Comparison of ENCODE assay signal across 8 mouse cellular contexts in the genomic region with DNA sequence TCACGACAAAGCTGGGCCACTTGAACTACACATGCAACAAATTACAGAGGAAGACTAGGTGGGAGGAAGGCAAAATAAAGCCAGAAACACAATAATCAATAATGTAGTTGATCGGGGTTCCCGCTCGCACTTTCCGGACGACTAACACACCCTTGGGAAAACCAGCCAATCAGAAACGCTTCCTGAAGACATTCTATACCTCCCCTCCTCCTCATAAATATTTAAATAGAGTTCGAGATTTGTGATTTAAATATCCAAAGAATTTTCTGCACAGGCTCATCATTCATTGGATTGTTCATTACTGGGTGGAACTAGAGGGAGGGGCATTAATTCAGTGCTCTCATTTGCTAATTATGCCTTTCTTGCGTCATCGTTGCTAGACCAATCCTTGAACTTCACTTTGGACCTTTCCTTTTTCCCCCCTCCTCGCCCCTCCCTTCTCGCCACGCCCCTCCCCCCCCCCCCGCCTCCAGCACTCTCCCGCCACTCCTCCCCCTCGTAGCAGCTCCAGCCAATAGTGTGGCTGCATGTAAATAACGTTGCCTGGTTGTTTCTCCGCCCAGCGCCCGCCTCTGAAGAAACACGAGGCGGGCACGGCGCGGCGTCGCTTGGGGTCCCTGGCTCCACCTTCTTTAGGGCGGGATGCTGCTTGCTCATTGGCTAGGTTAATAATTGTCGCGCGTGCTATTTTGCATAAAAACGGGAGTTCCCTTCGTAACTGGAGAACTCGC.
DNase-seq lines count a peak whose midpoint lies in the region; ATAC-seq and TF ChIP-seq lines count a peak whose summit lies in the region.

No protein-coding gene starts in this region.

- H3K36me3 ChIP-seq in C2C12 (ENCODE audit: control insufficient read depth, insufficient read depth) = no peaks in the 10 kb centered on the region
- H3K36me3 ChIP-seq in erythroblast, embryonic 14.5 days (ENCODE audit: control insufficient read depth) = no peaks in the 10 kb centered on the region
- no peaks in the 10 kb centered on the region for H3K36me3 ChIP-seq in heart, embryonic 14.5 days (ENCODE audit: control insufficient read depth, insufficient read depth, low read length)
- H3K36me3 ChIP-seq in kidney, embryonic 16.5 days (ENCODE audit: insufficient read depth, low read length) = no peaks in the 10 kb centered on the region
- no peaks in the 10 kb centered on the region for H3K36me3 ChIP-seq in macrophage (ENCODE audit: inconsistent target)

- H3K4me3 ChIP-seq in C2C12 (ENCODE audit: insufficient read depth, poor library complexity, severe bottlenecking) (peak overlapping the region; percentile 43), macrophage (ENCODE audit: inconsistent target) (peak overlapping the region; percentile 47)
- H3K4me3 ChIP-seq in erythroblast, embryonic 14.5 days (replicated peaks) = peak overlapping the region; percentile 59
- H3K4me3 ChIP-seq in heart, embryonic 14.5 days (ENCODE audit: control insufficient read depth in 1 of 2, insufficient read depth in 1 of 2, low read depth in 1 of 2, low read length in 2 of 2) = peak overlapping the region; percentile 26 to 41
- peak overlapping the region; percentile 47 for H3K4me3 ChIP-seq in kidney, embryonic 16.5 days (ENCODE audit: low read length)

- H3K27ac ChIP-seq in heart, embryonic 14.5 days (replicated peaks in 1 of 2; ENCODE audit: control insufficient read depth in 1 of 2, insufficient read depth in 1 of 2, low read depth in 2 of 2, low read length in 2 of 2) = no peak overlapping the region
- no peak overlapping the region for H3K27ac ChIP-seq in kidney, embryonic 16.5 days (ENCODE audit: low read length)
- no peak overlapping the region for H3K27ac ChIP-seq in macrophage

- H3K79me2 ChIP-seq in C2C12 (ENCODE audit: control insufficient read depth, insufficient read depth) (no peaks in the 10 kb centered on the region), macrophage (ENCODE audit: inconsistent target) (no peaks in the 10 kb centered on the region)

- no peaks in the 10 kb centered on the region for H3K79me3 ChIP-seq in C2C12 (ENCODE audit: low read depth)

- H3K9ac ChIP-seq in heart, embryonic 14.5 days (ENCODE audit: low read length) = peak overlapping the region; percentile 5; the same call in 1 of the 2 replicates
- no peak overlapping the region for H3K9ac ChIP-seq in kidney, embryonic 16.5 days (replicated peaks; ENCODE audit: low read length)

- WGBS in heart, embryonic 14.5 days = under 1% methylated on average over 32 of the region's 34 CpGs
- WGBS in kidney, embryonic 16.5 days = 0% methylated on average over 31 of the region's 34 CpGs
- 0% methylated on average over 21 of the region's 34 CpGs for WGBS in macrophage (ENCODE audit: missing documents)

- H3K4me2 ChIP-seq in heart, embryonic 14.5 days (ENCODE audit: low read length) = peak overlapping the region; percentile 78
- H3K4me2 ChIP-seq in kidney, embryonic 16.5 days (replicated peaks; ENCODE audit: low read depth, low read length) = peak overlapping the region; percentile 64

- intact Hi-C loops in left cerebral cortex, postnatal 36 days (cut with DNase I) = loop anchor here (2.0 to 10.0 kb wide), 4 partner anchors 829 to 1959 kb away; a partner anchor contains a TSS

- peaks cover 5% of the 10 kb centered on the region for H3K9me3 ChIP-seq in erythroblast, embryonic 14.5 days (ENCODE audit: control insufficient read depth, low read length)
- H3K9me3 ChIP-seq in heart, embryonic 14.5 days (ENCODE audit: control insufficient read depth, low read length) = no peaks in the 10 kb centered on the region
- no peaks in the 10 kb centered on the region for H3K9me3 ChIP-seq in kidney, embryonic 16.5 days (ENCODE audit: low read length)

- no peak for TF ChIP-seq CTCF in C2C12 (IDR thresholded peaks at IDR 0.05; ENCODE audit: control insufficient read depth, insufficient read depth, insufficient read length)

- no peaks in the 10 kb centered on the region for H3K27me3 ChIP-seq in C2C12 (ENCODE audit: control insufficient read depth, insufficient read depth, insufficient read length)
- peaks cover 100% of the 10 kb centered on the region for H3K27me3 ChIP-seq in erythroblast, embryonic 14.5 days (ENCODE audit: control insufficient read depth)
- peaks cover 66% of the 10 kb centered on the region for H3K27me3 ChIP-seq in heart, embryonic 14.5 days (ENCODE audit: control insufficient read depth, insufficient read depth, low read length)
- peaks cover 28% of the 10 kb centered on the region for H3K27me3 ChIP-seq in kidney, embryonic 16.5 days (ENCODE audit: insufficient read depth, low read length)

- H3K4me1 ChIP-seq in erythroblast, embryonic 14.5 days (ENCODE audit: control insufficient read depth) = peaks cover 13% of the 10 kb centered on the region
- H3K4me1 ChIP-seq in heart, embryonic 14.5 days (ENCODE audit: control insufficient read depth in 2 of 2, insufficient read depth in 2 of 2, low read length in 2 of 2) = peaks cover 12 to 13% of the 10 kb centered on the region in 2 experiments; a peak in 3 of 4 replicates
- peaks cover 25% of the 10 kb centered on the region for H3K4me1 ChIP-seq in kidney, embryonic 16.5 days (ENCODE audit: insufficient read depth, low read length)

- peak; percentile 91 for DNase-seq in WW6 (ENCODE audit: low read depth, low spot score)
- peak; percentile 59 to 66 for DNase-seq in spleen, postnatal 14 days (ENCODE audit: low spot score in 2 of 2)
- no peak for DNase-seq in left cerebral cortex, postnatal 36 days (ENCODE audit: low spot score in 2 of 2)

- H3ac ChIP-seq in C2C12 (ENCODE audit: control insufficient read depth, insufficient read length, low read depth) = no peak overlapping the region

- ATAC-seq in heart, embryonic 14.5 days (ENCODE audit: insufficient number of reproducible peaks, insufficient read depth, low FRiP score, low read depth) = peak; percentile 98
- ATAC-seq in kidney, embryonic 16.5 days (ENCODE audit: low FRiP score, low TSS enrichment) = peak; percentile 98

TF ChIP-seq in C2C12, 6 proteins besides CTCF, POLR2A, EP300 and RAD21:
- no peak for TF ChIP-seq MYOD1 (IDR thresholded peaks at IDR 0.05; ENCODE audit: control insufficient read depth, insufficient read length, low read depth)
- peak; percentile 80 for TF ChIP-seq MAX (IDR thresholded peaks at IDR 0.05)
- no peak for TF ChIP-seq MYOG (IDR thresholded peaks at IDR 0.05; ENCODE audit: control insufficient read depth, extremely low read depth, insufficient read length)
- TF ChIP-seq USF1 (IDR thresholded peaks at IDR 0.05; ENCODE audit: low read depth) = no peak
- no peak for TF ChIP-seq FOSL1 (IDR thresholded peaks at IDR 0.05; ENCODE audit: insufficient read depth, low read length, poor library complexity, severe bottlenecking)
- peak; percentile 62 for TF ChIP-seq CEBPB (IDR thresholded peaks at IDR 0.05; ENCODE audit: low read depth)
TF ChIP-seq in C2C12: peak in this region for 2.

Comparison
In these comparisons a context has a peak if more than half of its experiments do, and no peak if none do; other contexts are left out.
1. DNase-seq: peak in WW6 (single experiment) and spleen, postnatal 14 days (2 of 2); none in left cerebral cortex, postnatal 36 days (0 of 2).
2. Peak in every context shown above with its lines, with median percentiles within 50 percentile points of each other: H3K4me3 ChIP-seq.